In the genomic region with DNA sequence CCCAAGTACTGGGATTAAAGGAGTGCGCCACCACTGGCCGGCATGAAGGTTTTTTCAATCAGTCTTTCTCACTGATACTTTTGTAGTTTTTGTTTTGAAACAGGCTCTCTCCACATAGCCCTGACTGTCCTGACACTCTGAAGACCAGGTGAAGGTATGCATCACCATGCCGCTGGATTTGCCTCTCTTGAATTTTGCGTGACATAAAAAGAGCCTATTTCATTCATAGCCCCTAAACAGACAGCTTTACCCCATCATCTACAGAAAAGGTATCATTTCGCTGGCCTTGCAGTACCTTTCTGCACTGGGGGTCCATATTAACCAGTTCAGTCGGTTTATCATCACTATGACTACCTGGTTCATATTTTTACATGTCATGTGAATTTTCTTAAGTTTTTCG, we compare ENCODE assay signal across 8 mouse cellular contexts. TPM values are rescaled to one million over a fixed set of nuclear protein-coding genes. Genes with fewer than 3 reads are reported as not detected.
DNase-seq lines count a peak whose midpoint lies in the region; ATAC-seq and TF ChIP-seq lines count a peak whose summit lies in the region.

No protein-coding gene starts in this region.

- no peaks in the 10 kb centered on the region for H3K27me3 ChIP-seq in E14TG2a.4 (ENCODE audit: insufficient read depth, low read length)
- no peaks in the 10 kb centered on the region for H3K27me3 ChIP-seq in kidney, embryonic 15.5 days

- peaks cover 33% of the 10 kb centered on the region for H3K4me1 ChIP-seq in E14TG2a.4 (replicated peaks; ENCODE audit: low read depth, low read length)
- H3K4me1 ChIP-seq in kidney, embryonic 15.5 days = peaks cover 22% of the 10 kb centered on the region

- peak overlapping the region; percentile 92 for H3K27ac ChIP-seq in gastrocnemius, adult 2 months
- peak overlapping the region; percentile 66; the same call in 1 of the 2 replicates for H3K27ac ChIP-seq in kidney, embryonic 15.5 days
- peak overlapping the region; percentile 28 for H3K27ac ChIP-seq in macrophage

- peaks cover 39% of the 10 kb centered on the region for H3K79me2 ChIP-seq in macrophage (ENCODE audit: inconsistent target)

- peak; percentile 47 for ATAC-seq in erythroblast, adult 5-6 weeks (replicated peaks; ENCODE audit: low FRiP score, poor library complexity, severe bottlenecking)
- peak; percentile 66 for ATAC-seq in kidney, embryonic 15.5 days (replicated peaks; ENCODE audit: low FRiP score)

- no peak for TF ChIP-seq CTCF in gastrocnemius, adult 2 months (IDR thresholded peaks at IDR 0.05)
- no peak for TF ChIP-seq CTCF in E14TG2a.4 (conservative IDR thresholded peaks at IDR 0.05; ENCODE audit: low read length)

- H3K4me2 ChIP-seq in kidney, embryonic 15.5 days = peak overlapping the region; percentile 79

- intact Hi-C loops in gastrocnemius, adult 2 months (cut with DNase I) = loop anchor here (5.0 kb wide), 1 partner anchor 115 kb away; no protein-coding TSS in a partner anchor
- intact Hi-C loops in gastrocnemius, postnatal 36 days (cut with DNase I) = loop anchor here (5.0 kb wide), 1 partner anchor 50 kb away; a partner anchor contains a TSS

- DNase-seq in gastrocnemius, adult 2 months = no peak
- DNase-seq in gastrocnemius, postnatal 36 days = no peak
- no peak for DNase-seq in urinary bladder, adult 18-20 months (ENCODE audit: low spot score in 2 of 2)
- no peak for DNase-seq in adrenal gland, postnatal 25 days

- WGBS in kidney, embryonic 15.5 days = 11% methylated on average over 7 of the region's 7 CpGs
- 16% methylated on average over 7 of the region's 7 CpGs for WGBS in macrophage (ENCODE audit: missing documents)

- peak overlapping the region; percentile 96 for H3K4me3 ChIP-seq in gastrocnemius, adult 2 months
- H3K4me3 ChIP-seq in E14TG2a.4 (replicated peaks; ENCODE audit: low read length) = peak overlapping the region; percentile 91
- H3K4me3 ChIP-seq in kidney, embryonic 15.5 days (replicated peaks) = peak overlapping the region; percentile 84
- H3K4me3 ChIP-seq in macrophage (ENCODE audit: inconsistent target) = peak overlapping the region; percentile 85

- peak overlapping the region; percentile 83 for H3K9ac ChIP-seq in kidney, embryonic 15.5 days

- H3K36me3 ChIP-seq in E14TG2a.4 (ENCODE audit: insufficient read depth, low read length) (peaks cover 33% of the 10 kb centered on the region), macrophage (ENCODE audit: inconsistent target) (peaks cover 4% of the 10 kb centered on the region; the same call in 1 of the 2 replicates)
- peaks cover 23% of the 10 kb centered on the region for H3K36me3 ChIP-seq in kidney, embryonic 15.5 days

- H3K9me3 ChIP-seq in E14TG2a.4 (ENCODE audit: low read length) = no peaks in the 10 kb centered on the region
- H3K9me3 ChIP-seq in kidney, embryonic 15.5 days (replicated peaks) = no peaks in the 10 kb centered on the region

RNA-seq across cellular contexts. Expression of a gene that starts 0.4 kb away (rescaled TPM):
- total RNA-seq in gastrocnemius, adult 2 months (2021) = 10 to 100 TPM; 54.8 to 73.6 TPM
- total RNA-seq in gastrocnemius, postnatal 36 days (2021) = 10 to 100 TPM; 47.0 to 47.1 TPM
- total RNA-seq in erythroblast, adult 5-6 weeks (2015; ENCODE audit: low replicate concordance) = 35.7 and 47.8 TPM in 2 replicates
- 4.3 and 16.0 TPM in 2 replicates for total RNA-seq in erythroblast, adult 5-6 weeks (2017; ENCODE audit: low replicate concordance)
- polyA plus RNA-seq in kidney, embryonic 15.5 days (2015; fragmentation: Nextera tagmentation; extraction: Ambion mirVana) = 25.0 and 28.5 TPM in 2 replicates
- 10 to 100 TPM in 25 of 26 experiments, 1 to 10 TPM in 1; 8.1 to 54.9 (median 28.0) TPM for total RNA-seq in macrophage (2018; cell fraction: chromatin; rRNA removed)
- 10 to 100 TPM; 32.9 to 80.1 (median 47.9) TPM for total RNA-seq in macrophage (2018; cell fraction: cytosol; rRNA removed)
- 10 to 100 TPM; 12.8 to 45.1 (median 24.0) TPM for total RNA-seq in macrophage (2018; cell fraction: nucleus; rRNA removed)
- 52.1 to 90.3 TPM (median 73.7 TPM) in 3 replicates for polyA plus RNA-seq in macrophage (2018)
- total RNA-seq in adrenal gland, postnatal 25 days (2021) = 49.0 and 52.1 TPM in 2 replicates

RNA-seq across cellular contexts. Expression of a gene that starts 28.4 kb away (rescaled TPM):
- not detected for total RNA-seq in gastrocnemius, adult 2 months (2021)
- under 1 TPM; 0.28 to 0.52 TPM for total RNA-seq in gastrocnemius, postnatal 36 days (2021)
- 10.4 and 16.7 TPM in 2 replicates for total RNA-seq in erythroblast, adult 5-6 weeks (2015; ENCODE audit: low replicate concordance)
- total RNA-seq in erythroblast, adult 5-6 weeks (2017; ENCODE audit: low replicate concordance) = 8.9 and 16.1 TPM in 2 replicates
- 43.1 and 44.1 TPM in 2 replicates for polyA plus RNA-seq in kidney, embryonic 15.5 days (2015; fragmentation: Nextera tagmentation; extraction: Ambion mirVana)
- total RNA-seq in macrophage (2018; cell fraction: chromatin; rRNA removed) = 1 to 10 TPM in 18 of 26 experiments, under 1 TPM in 7, not detected in 1; 0.50 to 5.0 (median 2.1) TPM
- total RNA-seq in macrophage (2018; cell fraction: cytosol; rRNA removed) = 1 to 10 TPM in 11 of 26 experiments, under 1 TPM in 15; 0.51 to 2.1 (median 0.95) TPM
- total RNA-seq in macrophage (2018; cell fraction: nucleus; rRNA removed) = 1 to 10 TPM in 18 of 26 experiments, under 1 TPM in 7, not detected in 1; 0.37 to 7.9 (median 1.4) TPM
- polyA plus RNA-seq in macrophage (2018) = 0.67 to 3.6 TPM (median 1.9 TPM) in 3 replicates
- total RNA-seq in adrenal gland, postnatal 25 days (2021) = 2.3 and 3.9 TPM in 2 replicates

RNA-seq across cellular contexts. Expression of a gene that starts 28.5 kb away (rescaled TPM):
- 10 to 100 TPM; 64.1 to 72.6 TPM for total RNA-seq in gastrocnemius, adult 2 months (2021)
- 10 to 100 TPM; 61.9 to 63.5 TPM for total RNA-seq in gastrocnemius, postnatal 36 days (2021)
- total RNA-seq in erythroblast, adult 5-6 weeks (2015; ENCODE audit: low replicate concordance) = 4.0 and 15.5 TPM in 2 replicates
- total RNA-seq in erythroblast, adult 5-6 weeks (2017; ENCODE audit: low replicate concordance) = 5.3 and 10.4 TPM in 2 replicates
- polyA plus RNA-seq in kidney, embryonic 15.5 days (2015; fragmentation: Nextera tagmentation; extraction: Ambion mirVana) = 146 and 147 TPM in 2 replicates
- total RNA-seq in macrophage (2018; cell fraction: chromatin; rRNA removed) = 10 to 100 TPM in 2 of 26 experiments, 1 to 10 TPM in 21, under 1 TPM in 3; 0.62 to 14.3 (median 3.4) TPM
- total RNA-seq in macrophage (2018; cell fraction: cytosol; rRNA removed) = 10 to 100 TPM; 36.1 to 84.9 (median 58.6) TPM
- 10 to 100 TPM in 16 of 26 experiments, 1 to 10 TPM in 10; 3.3 to 45.6 (median 12.2) TPM for total RNA-seq in macrophage (2018; cell fraction: nucleus; rRNA removed)
- polyA plus RNA-seq in macrophage (2018) = 21.8 to 55.2 TPM (median 27.0 TPM) in 3 replicates
- 107 and 131 TPM in 2 replicates for total RNA-seq in adrenal gland, postnatal 25 days (2021)

RNA-seq across cellular contexts. Expression of a gene that starts 39.4 kb away (rescaled TPM):
- 10 to 100 TPM; 23.7 to 24.2 TPM for total RNA-seq in gastrocnemius, adult 2 months (2021)
- total RNA-seq in gastrocnemius, postnatal 36 days (2021) = 10 to 100 TPM; 13.4 to 17.3 TPM
- total RNA-seq in erythroblast, adult 5-6 weeks (2015; ENCODE audit: low replicate concordance) = 6.3 and 7.9 TPM in 2 replicates
- 9.9 and 16.0 TPM in 2 replicates for total RNA-seq in erythroblast, adult 5-6 weeks (2017; ENCODE audit: low replicate concordance)
- polyA plus RNA-seq in kidney, embryonic 15.5 days (2015; fragmentation: Nextera tagmentation; extraction: Ambion mirVana) = 23.5 and 24.5 TPM in 2 replicates
- 10 to 100 TPM in 23 of 26 experiments, 1 to 10 TPM in 3; 7.6 to 30.4 (median 17.4) TPM for total RNA-seq in macrophage (2018; cell fraction: chromatin; rRNA removed)
- total RNA-seq in macrophage (2018; cell fraction: cytosol; rRNA removed) = 10 to 100 TPM; 12.0 to 26.7 (median 17.9) TPM
- 10 to 100 TPM; 13.3 to 32.2 (median 20.6) TPM for total RNA-seq in macrophage (2018; cell fraction: nucleus; rRNA removed)
- polyA plus RNA-seq in macrophage (2018) = 11.3 to 15.3 TPM (median 12.1 TPM) in 3 replicates
- 37.4 and 48.5 TPM in 2 replicates for total RNA-seq in adrenal gland, postnatal 25 days (2021)

RNA-seq across cellular contexts. Expression of a gene that starts 51.6 kb away (rescaled TPM):
- not detected for total RNA-seq in gastrocnemius, adult 2 months (2021)
- under 1 TPM in 1 of 2 experiments, not detected in 1; 0.74 TPM for total RNA-seq in gastrocnemius, postnatal 36 days (2021)
- total RNA-seq in erythroblast, adult 5-6 weeks (2015; ENCODE audit: low replicate concordance) = not detected in 2 replicates
- not detected in 2 replicates for total RNA-seq in erythroblast, adult 5-6 weeks (2017; ENCODE audit: low replicate concordance)
- not detected in 2 replicates for polyA plus RNA-seq in kidney, embryonic 15.5 days (2015; fragmentation: Nextera tagmentation; extraction: Ambion mirVana)
- not detected for total RNA-seq in macrophage (2018; cell fraction: chromatin; rRNA removed)
- not detected for total RNA-seq in macrophage (2018; cell fraction: cytosol; rRNA removed)
- not detected for total RNA-seq in macrophage (2018; cell fraction: nucleus; rRNA removed)
- not detected in 3 replicates for polyA plus RNA-seq in macrophage (2018)
- total RNA-seq in adrenal gland, postnatal 25 days (2021) = not detected in 2 replicates

Comparison
In these comparisons a context has a peak if more than half of its experiments do, and no peak if none do; other contexts are left out.
1. H3K27ac ChIP-seq: peak in every context shown above with its lines; median percentile 92 in gastrocnemius, adult 2 months; 66 in kidney, embryonic 15.5 days; 28 in macrophage.